Mouse (Mus musculus): ENCODE data around the gene Prrx2. TPM values are rescaled to one million over a fixed set of nuclear protein-coding genes. Genes with fewer than 3 reads are reported as not detected.
A peak's percentile ranks its signal among the peaks of the same experiment; 100 is the strongest.
"Not testable (repeated sequence)": the region's sequence is repeated elsewhere in the genome, so short reads cannot be mapped to it uniquely, and the experiment has no call there.

Prrx2 gene
- polyA plus RNA-seq, 1 experiment from 2014 or later, result 6.9 TPM

- Histone ChIP-seq H3K27ac (no peak overlapping the region), H3K9ac (ENCODE audit: low read depth, low read length) (no peak overlapping the region), H3K4me2 (ENCODE audit: low read length) (no peak overlapping the region), H3K4me1 (replicated peaks; ENCODE audit: insufficient read depth, low read length) (0 out of 2 replicates have a peak, but pooled peaks cover 6% of the 10 kb centered on the region), H3K4me3 (replicated peaks; ENCODE audit: low read depth, low read length) (no peak overlapping the region), H3K27me3 (ENCODE audit: insufficient read depth, low read length) (no peaks in the 10 kb centered on the region), H3K9me3 (replicated peaks; ENCODE audit: low read length) (no peaks in the 10 kb centered on the region), H3K36me3 (ENCODE audit: insufficient read depth, low read length) (no peaks in the 10 kb centered on the region)
- no peak for TF ChIP-seq CTCF (IDR thresholded peaks at IDR 0.05; ENCODE audit: low read depth)
- no peak for DNase-seq (ENCODE audit: low spot score)
- WGBS, result 87% methylated on average over 8 of the region's 8 CpGs
- no peak for ATAC-seq (replicated peaks; ENCODE audit: low FRiP score, low read depth)
These were observed 71.1 kb downstream of the Prrx2 start for GRCm38 (mm10) chr2:30905906-30906305.

GRCm38 (mm10) chr2:30906641-30907040, 71.9 kb downstream of the Prrx2 start:
- no peak overlapping the region for H3K4me3 ChIP-seq (replicated peaks; ENCODE audit: low read depth, low read length)
- whole genome bisulfite sequencing, result 61% methylated on average over 4 of the region's 4 CpGs
- H3K4me1 ChIP-seq (replicated peaks; ENCODE audit: insufficient read depth, low read length), result 0 out of 2 replicates have a peak, but pooled peaks cover 6% of the 10 kb centered on the region
- no peak for TF ChIP-seq CTCF (IDR thresholded peaks at IDR 0.05; ENCODE audit: low read depth)
- ATAC-seq (replicated peaks; ENCODE audit: low FRiP score, low read depth) (no peak), DNase-seq (ENCODE audit: low spot score) (no peak)
- H3K27ac ChIP-seq, result no peak overlapping the region
- H3K9ac ChIP-seq (ENCODE audit: low read depth, low read length), result no peak overlapping the region
- no peaks in the 10 kb centered on the region for H3K9me3 ChIP-seq (replicated peaks; ENCODE audit: low read length)
- no peaks in the 10 kb centered on the region for H3K27me3 ChIP-seq (ENCODE audit: insufficient read depth, low read length)
- H3K4me2 ChIP-seq (ENCODE audit: low read length), result no peak overlapping the region
- H3K36me3 ChIP-seq (ENCODE audit: insufficient read depth, low read length), result no peaks in the 10 kb centered on the region

GRCm38 (mm10) chr2:30912291-30912773, 77.6 kb downstream of the Prrx2 start:
- Histone ChIP-seq H3K4me2 (ENCODE audit: low read length) (no peak overlapping the region), H3K9ac (ENCODE audit: low read depth, low read length) (no peak overlapping the region), H3K9me3 (replicated peaks; ENCODE audit: low read length) (no peaks in the 10 kb centered on the region), H3K4me1 (replicated peaks; ENCODE audit: insufficient read depth, low read length) (peaks cover 5% of the 10 kb centered on the region; the same call in 1 of the 2 replicates), H3K27ac (peak overlapping the region; percentile 50; the same call in 1 of the 2 replicates), H3K36me3 (ENCODE audit: insufficient read depth, low read length) (no peaks in the 10 kb centered on the region), H3K27me3 (ENCODE audit: insufficient read depth, low read length) (no peaks in the 10 kb centered on the region), H3K4me3 (replicated peaks; ENCODE audit: low read depth, low read length) (no peak overlapping the region)
- no peak for TF ChIP-seq CTCF (IDR thresholded peaks at IDR 0.05; ENCODE audit: low read depth)
- WGBS, result 9% methylated on average over 4 of the region's 4 CpGs
- peak; percentile 54 for DNase-seq (ENCODE audit: low spot score)
- ATAC-seq (replicated peaks; ENCODE audit: low FRiP score, low read depth), result no peak

GRCm38 (mm10) chr2:30913022-30913421, 78.2 kb downstream of the Prrx2 start:
- TF ChIP-seq CTCF (IDR thresholded peaks at IDR 0.05; ENCODE audit: low read depth), result no peak
- WGBS, result 84% methylated on average over 8 of the region's 8 CpGs
- no peak overlapping the region for H3K4me2 ChIP-seq (ENCODE audit: low read length)
- no peaks in the 10 kb centered on the region for H3K27me3 ChIP-seq (ENCODE audit: insufficient read depth, low read length)
- no peak overlapping the region for H3K9ac ChIP-seq (ENCODE audit: low read depth, low read length)
- no peaks in the 10 kb centered on the region for H3K9me3 ChIP-seq (replicated peaks; ENCODE audit: low read length)
- ATAC-seq (replicated peaks; ENCODE audit: low FRiP score, low read depth) (no peak), DNase-seq (ENCODE audit: low spot score) (no peak)
- no peaks in the 10 kb centered on the region for H3K36me3 ChIP-seq (ENCODE audit: insufficient read depth, low read length)
- no peak overlapping the region for H3K27ac ChIP-seq
- no peak overlapping the region for H3K4me3 ChIP-seq (replicated peaks; ENCODE audit: low read depth, low read length)
- peaks cover 5% of the 10 kb centered on the region; the same call in 1 of the 2 replicates for H3K4me1 ChIP-seq (replicated peaks; ENCODE audit: insufficient read depth, low read length)

- Histone ChIP-seq H3K4me1 (replicated peaks; ENCODE audit: insufficient read depth, low read length) (peaks cover 5% of the 10 kb centered on the region; the same call in 1 of the 2 replicates), H3K36me3 (ENCODE audit: insufficient read depth, low read length) (no peaks in the 10 kb centered on the region), H3K27ac (no peak overlapping the region), H3K27me3 (ENCODE audit: insufficient read depth, low read length) (no peaks in the 10 kb centered on the region), H3K4me3 (replicated peaks; ENCODE audit: low read depth, low read length) (no peak overlapping the region), H3K9ac (ENCODE audit: low read depth, low read length) (no peak overlapping the region), H3K4me2 (ENCODE audit: low read length) (no peak overlapping the region), H3K9me3 (replicated peaks; ENCODE audit: low read length) (no peaks in the 10 kb centered on the region)
- no peak for TF ChIP-seq CTCF (IDR thresholded peaks at IDR 0.05; ENCODE audit: low read depth)
- DNase-seq (ENCODE audit: low spot score) (no peak), ATAC-seq (replicated peaks; ENCODE audit: low FRiP score, low read depth) (no peak)
- WGBS, result 57% methylated on average over 3 of the region's 3 CpGs
These were observed 80.1 kb downstream of the Prrx2 start for GRCm38 (mm10) chr2:30914836-30915235.

- Histone ChIP-seq H3K9ac (ENCODE audit: low read depth, low read length) (no peak overlapping the region), H3K27ac (no peak overlapping the region), H3K27me3 (ENCODE audit: insufficient read depth, low read length) (no peaks in the 10 kb centered on the region), H3K4me3 (replicated peaks; ENCODE audit: low read depth, low read length) (no peak overlapping the region), H3K4me1 (replicated peaks; ENCODE audit: insufficient read depth, low read length) (peaks cover 5% of the 10 kb centered on the region; the same call in 1 of the 2 replicates), H3K4me2 (ENCODE audit: low read length) (no peak overlapping the region), H3K36me3 (ENCODE audit: insufficient read depth, low read length) (no peaks in the 10 kb centered on the region), H3K9me3 (replicated peaks; ENCODE audit: low read length) (no peaks in the 10 kb centered on the region)
- 84% methylated on average over 5 of the region's 5 CpGs for WGBS
- DNase-seq (ENCODE audit: low spot score), result no peak
- TF ChIP-seq CTCF (IDR thresholded peaks at IDR 0.05; ENCODE audit: low read depth), result no peak
- ATAC-seq (replicated peaks; ENCODE audit: low FRiP score, low read depth), result no peak
These were observed 80.6 kb downstream of the Prrx2 start for GRCm38 (mm10) chr2:30915376-30915775.

- WGBS, result 79% methylated on average over 6 of the region's 6 CpGs
- not testable (repeated sequence) for H3K4me2 ChIP-seq (ENCODE audit: low read length); H3K9ac ChIP-seq (ENCODE audit: low read depth, low read length); H3K4me3 ChIP-seq (replicated peaks; ENCODE audit: low read depth, low read length); H3K36me3 ChIP-seq (ENCODE audit: insufficient read depth, low read length); DNase-seq (ENCODE audit: low spot score); H3K4me1 ChIP-seq (replicated peaks; ENCODE audit: insufficient read depth, low read length); H3K9me3 ChIP-seq (replicated peaks; ENCODE audit: low read length); H3K27me3 ChIP-seq (ENCODE audit: insufficient read depth, low read length); ATAC-seq (replicated peaks; ENCODE audit: low FRiP score, low read depth); H3K27ac ChIP-seq
These were observed 81.2 kb downstream of the Prrx2 start for GRCm38 (mm10) chr2:30915933-30916332.

All from kidney, postnatal 0 days (tissue).